Mouse (Mus musculus): ENCODE measurements around the gene Hist1h1c.

GRCm38 (mm10) chr13:23743963-23744362 lies 5.4 kb downstream of the Hist1h1c start:
- TF ChIP-seq POLR2A (IDR thresholded peaks at IDR 0.05; ENCODE audit: low read depth, low read length) (no peak), CTCF (IDR thresholded peaks at IDR 0.05; ENCODE audit: extremely low read depth, insufficient read length, insufficient replicate concordance, low read depth, low read length) (no peak)
